8 mouse cellular contexts compared by ENCODE assay signal in the genomic region with DNA sequence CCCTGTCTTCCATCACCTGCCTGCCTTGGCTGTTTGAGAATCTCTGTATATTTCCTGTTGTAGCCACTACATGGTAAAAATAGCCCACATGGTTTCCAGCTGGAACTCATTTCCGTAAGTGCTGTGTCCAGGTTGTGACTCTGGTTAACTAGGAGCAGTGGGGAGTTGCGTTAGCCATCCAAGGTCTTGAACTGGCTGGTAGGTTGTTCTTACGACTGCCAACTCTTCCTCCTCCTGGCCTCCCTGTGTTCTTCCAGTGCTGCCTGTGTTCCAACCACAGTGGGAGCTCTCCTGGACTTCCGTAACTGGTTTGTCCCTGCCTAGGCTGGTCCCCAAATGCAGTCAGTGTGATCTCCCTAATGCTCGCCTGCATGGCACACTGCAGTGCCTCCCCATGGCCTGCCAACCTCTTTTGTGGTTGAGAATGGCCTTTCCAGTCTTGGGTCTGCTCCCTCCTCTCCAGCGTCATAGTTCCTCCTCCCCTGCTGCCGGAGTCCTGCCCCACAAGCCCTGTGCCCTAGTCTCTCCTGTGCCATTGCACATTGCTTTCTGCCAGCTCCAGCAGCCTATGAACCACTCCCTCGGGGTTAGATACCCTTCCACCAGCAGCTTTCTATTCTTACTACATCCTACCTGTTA.
DNase-seq lines count a peak whose midpoint lies in the region; ATAC-seq and TF ChIP-seq lines count a peak whose summit lies in the region.

No protein-coding gene starts in this region.

- H3K4me3 ChIP-seq in lung, postnatal 0 days (ENCODE audit: low read depth, low read length): no peak overlapping the region

- no peaks in the 10 kb centered on the region for H3K27me3 ChIP-seq in lung, postnatal 0 days (replicated peaks; ENCODE audit: insufficient read depth, low read length)

- H3K9ac ChIP-seq in lung, postnatal 0 days (replicated peaks; ENCODE audit: low read depth): no peak overlapping the region

- ATAC-seq in lung, postnatal 0 days: 0 out of 2 replicates have a peak, but pooled peaks have one; percentile 39
- peak; percentile 61; the same call in 1 of the 2 replicates for ATAC-seq in monocyte, adult 5-6 weeks (replicated peaks; ENCODE audit: insufficient number of reproducible peaks, low FRiP score, low TSS enrichment, poor library complexity, severe bottlenecking)
- ATAC-seq in inflammation-experienced regulatory T-cells, adult 6 months: no peak

- no peaks in the 10 kb centered on the region for H3K36me3 ChIP-seq in lung, postnatal 0 days (ENCODE audit: insufficient read depth, low read length)

- WGBS in lung, postnatal 0 days: 70% methylated on average over 8 of the region's 8 CpGs

- intact Hi-C loops in left cerebral cortex, postnatal 36 days (cut with DNase I): loop anchor here (5.0 to 10.0 kb wide), 2 partner anchors 290 to 482 kb away; no protein-coding TSS in a partner anchor

- no peak overlapping the region for H3K27ac ChIP-seq in lung, postnatal 0 days (ENCODE audit: low read length)

- peak; percentile 21; the same call in 1 of the 2 replicates for TF ChIP-seq CTCF in lung, postnatal 0 days (IDR thresholded peaks at IDR 0.05)

- no peak overlapping the region for H3K4me2 ChIP-seq in lung, postnatal 0 days (replicated peaks; ENCODE audit: low read depth, low read length)

- TF ChIP-seq EP300 in lung, postnatal 0 days (IDR thresholded peaks at IDR 0.05): no peak

- peaks cover 3% of the 10 kb centered on the region; the same call in 1 of the 2 replicates for H3K4me1 ChIP-seq in lung, postnatal 0 days (ENCODE audit: insufficient read depth, low read depth, low read length)

- peak; percentile 62 for DNase-seq in adrenal gland, postnatal 10 days
- DNase-seq in adrenal gland, postnatal 4 days (ENCODE audit: low spot score in 2 of 2): no peak
- peak; percentile 27 for DNase-seq in lung, postnatal 0 days (ENCODE audit: low spot score)
- DNase-seq in lung, postnatal 14 days: no peak
- peak; percentile 72 for DNase-seq in forelimb bud, embryonic 11.5 days (ENCODE audit: low read depth, low spot score)
- DNase-seq in left cerebral cortex, postnatal 36 days (ENCODE audit: low spot score in 2 of 2): no peak

- H3K9me3 ChIP-seq in lung, postnatal 0 days (ENCODE audit: low read length): no peaks in the 10 kb centered on the region

Comparison
In these comparisons a context has a peak if more than half of its experiments do, and no peak if none do; other contexts are left out.
1. DNase-seq: peak in adrenal gland, postnatal 10 days (single experiment), lung, postnatal 0 days (single experiment) and forelimb bud, embryonic 11.5 days (single experiment); none in adrenal gland, postnatal 4 days (0 of 2), lung, postnatal 14 days (single experiment) and left cerebral cortex, postnatal 36 days (0 of 2).